Mouse (Mus musculus): ENCODE data around the gene Tkt. TPM values are rescaled to one million over a fixed set of nuclear protein-coding genes. Genes with fewer than 3 reads are reported as not detected.

The Tkt gene
- polyA plus RNA-seq (2012; rRNA removed), result 393 and 447 TPM in 2 replicates

DNA sequence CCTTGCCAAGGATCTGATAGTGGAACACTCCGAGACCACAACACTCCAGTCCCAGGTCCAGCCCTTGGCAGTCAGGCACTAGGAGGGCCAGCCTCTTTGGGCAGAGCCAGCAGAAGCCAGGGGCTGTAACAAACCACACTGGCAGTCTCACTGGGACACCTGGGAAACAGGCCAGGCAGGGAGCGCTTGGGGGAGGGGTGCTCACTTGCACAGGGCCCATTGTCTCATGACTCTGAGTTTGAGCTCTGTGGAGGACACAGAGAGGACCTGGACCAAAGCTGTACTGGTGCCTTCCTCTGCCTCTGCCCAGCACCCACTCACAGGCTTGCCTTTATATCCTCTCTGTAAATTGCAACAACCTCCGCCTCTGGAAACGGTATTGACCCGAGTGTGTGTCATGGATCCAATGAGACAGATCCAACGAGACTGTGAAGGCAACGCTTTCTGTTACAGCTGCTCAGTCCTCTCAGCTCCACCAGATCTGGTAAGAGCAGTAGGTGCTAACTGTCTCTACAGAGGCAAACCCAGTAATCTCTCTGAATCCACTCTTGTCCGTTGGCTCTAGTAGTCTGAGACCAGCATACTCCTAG is at the start of gene Tkt:
Gene Tkt, plus strand, starts transcription at position 229 of the 590 bp plus-strand sequence.
- Histone ChIP-seq H3K4me3 (ENCODE audit: insufficient read depth, low read depth, low read length) (peak within 1 kb of the TSS; percentile 72), H3K4me1 (ENCODE audit: control insufficient read depth, insufficient read depth, low read length) (peaks cover 25% of the 10 kb centered on the region), H3K27ac (ENCODE audit: insufficient read depth, low read depth, low read length) (peak within 1 kb of the TSS; percentile 95), H3K36me3 (ENCODE audit: control insufficient read depth, insufficient read depth, low read length) (no peaks in the 10 kb centered on the region), H3K27me3 (replicated peaks; ENCODE audit: control insufficient read depth, insufficient read depth, low read length) (no peaks in the 10 kb centered on the region)
- TF ChIP-seq POLR2A (IDR thresholded peaks at IDR 0.05; ENCODE audit: low read depth, low read length) (no peak), CTCF (conservative IDR thresholded peaks at IDR 0.05; ENCODE audit: insufficient read depth, insufficient read length, low read depth, low read length) (no peak)
- 28% methylated on average over 8 of the region's 8 CpGs for WGBS
- DNase-seq, result peak; percentile 95

DNA sequence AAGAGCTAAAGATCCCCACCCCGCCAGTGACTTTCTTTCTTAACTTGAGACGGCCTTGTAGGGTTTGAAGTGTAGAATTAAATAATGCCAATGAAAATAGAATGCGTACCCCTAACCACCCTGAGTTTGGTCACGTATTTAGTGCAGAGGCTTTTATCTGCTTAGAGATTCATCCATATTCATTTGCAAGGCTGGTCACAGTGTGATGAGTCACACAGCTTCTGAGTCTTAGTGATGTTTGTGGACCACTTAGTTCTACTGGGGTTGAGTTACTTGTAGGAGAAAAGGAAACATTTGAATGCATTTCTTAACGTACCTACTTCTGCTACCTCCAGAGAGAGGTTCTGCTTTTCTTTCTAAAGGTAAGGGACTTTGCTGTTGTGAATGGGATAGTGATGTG is 43.2 kb upstream of the Tkt start:
- peaks cover 2% of the 10 kb centered on the region; the same call in 1 of the 2 replicates for H3K36me3 ChIP-seq (ENCODE audit: control insufficient read depth, insufficient read depth, low read length)
- no peak for DNase-seq
- H3K4me1 ChIP-seq (ENCODE audit: control insufficient read depth, insufficient read depth, low read length), result no peaks in the 10 kb centered on the region
- TF ChIP-seq CTCF (conservative IDR thresholded peaks at IDR 0.05; ENCODE audit: insufficient read depth, insufficient read length, low read depth, low read length), result no peak
- TF ChIP-seq POLR2A (IDR thresholded peaks at IDR 0.05; ENCODE audit: low read depth, low read length), result no peak
- H3K27ac ChIP-seq (ENCODE audit: insufficient read depth, low read depth, low read length), result no peak overlapping the region
- no peak overlapping the region for H3K4me3 ChIP-seq (ENCODE audit: insufficient read depth, low read depth, low read length)
- no peaks in the 10 kb centered on the region for H3K27me3 ChIP-seq (replicated peaks; ENCODE audit: control insufficient read depth, insufficient read depth, low read length)
- WGBS, result 91% methylated on average over 5 of the region's 5 CpGs

DNA sequence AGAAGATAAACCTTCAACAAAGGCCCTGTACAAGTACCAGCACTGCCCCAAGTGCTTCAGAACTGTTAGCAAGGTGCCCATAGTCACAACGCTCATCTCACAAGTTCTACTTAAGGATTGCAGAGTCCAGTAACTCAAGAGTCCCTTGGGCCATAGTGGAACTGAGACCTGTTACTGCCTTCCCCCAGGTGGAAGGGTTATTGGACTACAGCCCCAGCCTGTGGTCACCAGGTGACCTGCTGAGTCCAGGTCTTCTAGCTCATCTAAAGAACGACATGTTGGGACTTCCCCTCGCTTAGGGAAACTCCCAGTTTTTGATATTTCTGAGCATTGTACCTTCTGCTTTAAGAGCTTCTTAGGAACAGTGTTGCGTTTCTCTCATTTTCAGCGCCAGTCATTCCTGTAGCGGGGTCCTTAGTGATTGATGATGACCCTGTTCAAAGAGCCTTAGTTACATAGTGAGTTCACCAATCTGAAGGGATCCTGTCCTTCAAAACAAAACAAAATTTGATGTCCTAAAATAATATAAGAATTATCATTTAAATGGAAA is 37.9 kb upstream of the Tkt start:
- no peak overlapping the region for H3K27ac ChIP-seq (ENCODE audit: insufficient read depth, low read depth, low read length)
- WGBS, result 93% methylated on average over 6 of the region's 6 CpGs
- H3K36me3 ChIP-seq (ENCODE audit: control insufficient read depth, insufficient read depth, low read length), result peaks cover 5% of the 10 kb centered on the region
- H3K4me1 ChIP-seq (ENCODE audit: control insufficient read depth, insufficient read depth, low read length), result no peaks in the 10 kb centered on the region
- H3K27me3 ChIP-seq (replicated peaks; ENCODE audit: control insufficient read depth, insufficient read depth, low read length), result no peaks in the 10 kb centered on the region
- TF ChIP-seq POLR2A (IDR thresholded peaks at IDR 0.05; ENCODE audit: low read depth, low read length) (no peak), CTCF (conservative IDR thresholded peaks at IDR 0.05; ENCODE audit: insufficient read depth, insufficient read length, low read depth, low read length) (no peak)
- H3K4me3 ChIP-seq (ENCODE audit: insufficient read depth, low read depth, low read length), result no peak overlapping the region
- no peak for DNase-seq

DNA sequence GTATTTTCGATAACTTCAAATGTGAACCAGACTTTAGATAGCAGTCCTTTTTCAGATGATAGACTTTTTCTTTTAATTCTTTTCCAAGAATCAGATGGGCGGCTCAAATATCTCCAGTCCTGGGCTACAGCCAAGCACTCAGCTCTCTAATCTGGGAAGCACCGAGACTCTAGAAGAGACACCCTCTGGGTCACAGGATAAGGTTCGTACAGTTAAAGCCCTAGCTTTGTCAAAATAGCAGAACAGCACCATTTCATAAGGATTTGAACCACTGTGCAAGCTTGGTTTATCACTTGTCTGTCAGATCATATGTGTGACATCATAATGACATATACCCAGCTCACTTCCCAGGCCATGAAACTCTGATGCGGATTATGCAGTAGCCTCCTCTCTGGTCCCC is 35.3 kb upstream of the Tkt start:
- Histone ChIP-seq H3K36me3 (ENCODE audit: control insufficient read depth, insufficient read depth, low read length) (peaks cover 5% of the 10 kb centered on the region), H3K27me3 (replicated peaks; ENCODE audit: control insufficient read depth, insufficient read depth, low read length) (no peaks in the 10 kb centered on the region), H3K4me1 (ENCODE audit: control insufficient read depth, insufficient read depth, low read length) (no peaks in the 10 kb centered on the region), H3K4me3 (ENCODE audit: insufficient read depth, low read depth, low read length) (no peak overlapping the region), H3K27ac (ENCODE audit: insufficient read depth, low read depth, low read length) (no peak overlapping the region)
- DNase-seq, result no peak
- WGBS, result 76% methylated on average over 5 of the region's 5 CpGs
- TF ChIP-seq POLR2A (IDR thresholded peaks at IDR 0.05; ENCODE audit: low read depth, low read length), result no peak

DNA sequence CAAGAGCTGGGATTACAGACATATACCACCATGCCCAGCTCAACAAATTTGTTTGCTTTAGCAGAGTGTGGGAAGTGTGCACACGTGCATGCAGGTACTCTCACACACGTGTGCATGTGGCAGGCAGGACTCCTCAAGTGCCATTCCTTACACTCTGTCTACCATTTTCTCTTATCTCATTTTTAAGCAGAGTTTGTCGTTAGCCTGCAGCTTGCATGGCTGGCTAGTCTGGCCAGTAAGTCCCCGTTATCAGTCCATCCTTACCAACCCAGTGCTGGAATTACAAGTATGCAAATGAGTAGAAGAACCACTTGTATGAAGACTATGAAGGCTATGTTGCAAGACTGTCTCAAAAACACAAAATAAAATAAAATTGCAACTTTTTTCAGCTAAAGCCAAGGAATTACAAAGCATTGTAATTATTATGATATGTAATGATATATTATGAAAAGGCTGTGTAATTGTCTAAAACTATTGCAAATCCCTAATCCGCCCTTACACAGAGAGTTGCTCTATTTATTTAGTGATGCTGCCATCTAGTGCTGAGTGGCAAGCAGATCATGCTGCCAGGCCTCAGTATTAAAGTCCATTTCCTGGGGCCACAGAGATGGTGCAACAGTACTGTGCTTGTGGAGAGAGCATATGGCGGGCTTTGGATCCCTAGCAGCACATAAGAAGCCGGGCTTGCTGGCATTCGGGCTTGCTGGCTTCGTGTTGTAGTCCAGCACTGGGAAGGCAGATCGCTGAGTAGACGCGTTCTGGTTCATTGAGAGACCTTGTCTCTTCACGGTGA is 32.0 kb upstream of the Tkt start:
- Histone ChIP-seq H3K27me3 (replicated peaks; ENCODE audit: control insufficient read depth, insufficient read depth, low read length) (no peaks in the 10 kb centered on the region), H3K36me3 (ENCODE audit: control insufficient read depth, insufficient read depth, low read length) (peaks cover 6% of the 10 kb centered on the region), H3K4me1 (ENCODE audit: control insufficient read depth, insufficient read depth, low read length) (no peaks in the 10 kb centered on the region), H3K4me3 (ENCODE audit: insufficient read depth, low read depth, low read length) (no peak overlapping the region), H3K27ac (ENCODE audit: insufficient read depth, low read depth, low read length) (no peak overlapping the region)
- WGBS, result 72% methylated on average over 13 of the region's 13 CpGs
- peak; percentile 44 for DNase-seq
- TF ChIP-seq CTCF (conservative IDR thresholded peaks at IDR 0.05; ENCODE audit: insufficient read depth, insufficient read length, low read depth, low read length) (peak; percentile 71), POLR2A (IDR thresholded peaks at IDR 0.05; ENCODE audit: low read depth, low read length) (no peak)

DNA sequence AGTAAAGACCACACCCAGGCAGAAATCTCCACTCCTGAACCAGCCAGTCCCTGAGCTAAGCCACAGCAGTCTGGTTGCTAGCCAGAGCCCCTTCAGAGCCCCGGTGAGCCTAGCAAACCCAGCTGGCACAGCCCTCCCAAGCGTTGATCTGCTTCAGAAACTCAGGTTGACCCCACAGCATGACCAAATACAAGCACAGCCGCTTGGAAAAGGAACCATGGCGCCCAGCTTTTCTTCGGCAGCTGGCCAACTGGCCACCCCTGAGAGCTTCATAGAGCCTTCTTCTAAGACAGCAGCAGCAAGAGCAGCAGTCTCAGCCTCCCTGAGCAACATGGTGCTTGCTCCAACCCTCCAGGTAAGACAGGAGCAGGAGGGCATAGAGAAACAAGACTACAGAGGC is 28.8 kb upstream of the Tkt start:
- 75% methylated on average over 5 of the region's 5 CpGs for WGBS
- Histone ChIP-seq H3K4me3 (ENCODE audit: insufficient read depth, low read depth, low read length) (no peak overlapping the region), H3K27ac (ENCODE audit: insufficient read depth, low read depth, low read length) (no peak overlapping the region), H3K36me3 (ENCODE audit: control insufficient read depth, insufficient read depth, low read length) (peaks cover 1% of the 10 kb centered on the region; the same call in 1 of the 2 replicates), H3K27me3 (replicated peaks; ENCODE audit: control insufficient read depth, insufficient read depth, low read length) (no peaks in the 10 kb centered on the region), H3K4me1 (ENCODE audit: control insufficient read depth, insufficient read depth, low read length) (no peaks in the 10 kb centered on the region)
- TF ChIP-seq CTCF (conservative IDR thresholded peaks at IDR 0.05; ENCODE audit: insufficient read depth, insufficient read length, low read depth, low read length) (no peak), POLR2A (IDR thresholded peaks at IDR 0.05; ENCODE audit: low read depth, low read length) (no peak)
- DNase-seq, result no peak

DNA sequence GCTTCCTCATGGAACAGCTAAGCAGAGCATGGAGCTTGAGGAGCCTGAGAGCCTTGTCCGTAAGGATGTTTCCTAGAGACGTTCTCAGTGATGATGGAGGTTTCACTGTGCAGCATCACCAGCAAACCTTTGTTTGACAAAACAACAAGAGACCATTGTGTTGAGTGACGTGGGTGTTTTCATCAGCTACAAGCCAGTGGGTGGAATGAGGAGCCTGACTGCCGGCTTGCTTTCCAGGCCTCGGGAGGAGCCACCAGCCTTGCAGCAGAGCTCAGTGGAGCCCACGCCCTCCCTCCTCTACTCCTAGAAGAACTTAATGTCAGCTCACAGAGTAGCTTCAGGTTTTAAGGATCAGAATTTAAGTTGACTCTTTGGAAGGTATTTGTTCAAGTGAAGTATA is 24.8 kb upstream of the Tkt start:
- no peak for DNase-seq
- peaks cover 1% of the 10 kb centered on the region; the same call in 1 of the 2 replicates for H3K36me3 ChIP-seq (ENCODE audit: control insufficient read depth, insufficient read depth, low read length)
- 89% methylated on average over 6 of the region's 6 CpGs for WGBS
- no peak overlapping the region for H3K27ac ChIP-seq (ENCODE audit: insufficient read depth, low read depth, low read length)
- no peak overlapping the region for H3K4me3 ChIP-seq (ENCODE audit: insufficient read depth, low read depth, low read length)
- no peak for TF ChIP-seq POLR2A (IDR thresholded peaks at IDR 0.05; ENCODE audit: low read depth, low read length)
- no peaks in the 10 kb centered on the region for H3K4me1 ChIP-seq (ENCODE audit: control insufficient read depth, insufficient read depth, low read length)
- H3K27me3 ChIP-seq (replicated peaks; ENCODE audit: control insufficient read depth, insufficient read depth, low read length), result no peaks in the 10 kb centered on the region
